Mouse (Mus musculus): ENCODE data around the gene Apobec3. TPM values are rescaled to one million over a fixed set of nuclear protein-coding genes. Genes with fewer than 3 reads are reported as not detected.

The Apobec3 gene
- 100 to 1,000 TPM; 406 to 436 TPM for polyA plus RNA-seq (2017; shearing (Covaris generic))

GRCm38 (mm10) chr15:79891436-79892212 lies at the start of gene Apobec3:
Gene Apobec3 (plus strand): TSS chr15:79891659.

Other genes with a start within 250 kb of the Apobec3 start
- under 1 TPM; 0.06 to 0.53 TPM for gene Fam227a, start 232.7 kb upstream of the Apobec3 start, polyA plus RNA-seq (2017; shearing (Covaris generic))
- 10 to 100 TPM; 12.4 to 12.5 TPM for gene Cby1, start 232.5 kb upstream of the Apobec3 start, polyA plus RNA-seq (2017; shearing (Covaris generic))
- gene Tomm22, start 220.8 kb upstream of the Apobec3 start, polyA plus RNA-seq (2017; shearing (Covaris generic)): 100 to 1,000 TPM; 225 to 260 TPM
- 10 to 100 TPM; 18.0 to 24.0 TPM for gene Josd1, start 203.7 kb upstream of the Apobec3 start, polyA plus RNA-seq (2017; shearing (Covaris generic))
- gene Gtpbp1, start 200.8 kb upstream of the Apobec3 start, polyA plus RNA-seq (2017; shearing (Covaris generic)): 10 to 100 TPM; 78.3 to 90.4 TPM
- 10 to 100 TPM; 64.0 to 69.2 TPM for gene Sun2, start 149.1 kb upstream of the Apobec3 start, polyA plus RNA-seq (2017; shearing (Covaris generic))
- 1 to 10 TPM; 8.6 to 9.9 TPM for gene Dnal4, start 113.8 kb upstream of the Apobec3 start, polyA plus RNA-seq (2017; shearing (Covaris generic))
- under 1 TPM; 0.12 to 0.29 TPM for gene Nptxr, start 86.9 kb upstream of the Apobec3 start, polyA plus RNA-seq (2017; shearing (Covaris generic))
- not detected for gene Npcd, start 57.4 kb upstream of the Apobec3 start, polyA plus RNA-seq (2017; shearing (Covaris generic))
- gene Cbx6, start 57.0 kb upstream of the Apobec3 start, polyA plus RNA-seq (2017; shearing (Covaris generic)): 10 to 100 TPM; 19.6 to 32.8 TPM
- 100 to 1,000 TPM in 1 of 2 experiments, 10 to 100 TPM in 1; 77.1 to 109 TPM for gene Cbx7, start 79.5 kb downstream of the Apobec3 start, polyA plus RNA-seq (2017; shearing (Covaris generic))
- gene Pdgfb, start 123.3 kb downstream of the Apobec3 start, polyA plus RNA-seq (2017; shearing (Covaris generic)): 1 to 10 TPM in 1 of 2 experiments, under 1 TPM in 1; 0.38 to 1.7 TPM
- under 1 TPM; 0.60 to 0.93 TPM for gene Syngr1, start 199.7 kb downstream of the Apobec3 start, polyA plus RNA-seq (2017; shearing (Covaris generic))
- 1,000 to 10,000 TPM; 1,222 to 2,349 TPM for gene Rpl3, start 200.2 kb downstream of the Apobec3 start, polyA plus RNA-seq (2017; shearing (Covaris generic))
- 10 to 100 TPM; 17.2 to 23.3 TPM for gene Tab1, start 241.5 kb downstream of the Apobec3 start, polyA plus RNA-seq (2017; shearing (Covaris generic))

All from activated CD4-positive, CD25-positive, alpha-beta regulatory T cell (primary cell).